Mouse (Mus musculus) liver, postnatal 0 days (tissue): ENCODE data around the gene Acp1.
A peak's percentile ranks its signal among the peaks of the same experiment; 100 is the strongest.

ENCODE experiments used
- CTCF ChIP-seq: sonication (generic); IDR thresholded peaks from 2 replicates; pipeline ENCODE4 v1.5.1; 2016; ENCODE audit warnings: antibody characterized with exemption, low read depth
- EP300 ChIP-seq: IDR thresholded peaks from 2 replicates; pipeline ENCODE4 v1.6.1; 2016; ENCODE audit warnings: antibody characterized with exemption, low read depth, mild to moderate bottlenecking

DNA sequence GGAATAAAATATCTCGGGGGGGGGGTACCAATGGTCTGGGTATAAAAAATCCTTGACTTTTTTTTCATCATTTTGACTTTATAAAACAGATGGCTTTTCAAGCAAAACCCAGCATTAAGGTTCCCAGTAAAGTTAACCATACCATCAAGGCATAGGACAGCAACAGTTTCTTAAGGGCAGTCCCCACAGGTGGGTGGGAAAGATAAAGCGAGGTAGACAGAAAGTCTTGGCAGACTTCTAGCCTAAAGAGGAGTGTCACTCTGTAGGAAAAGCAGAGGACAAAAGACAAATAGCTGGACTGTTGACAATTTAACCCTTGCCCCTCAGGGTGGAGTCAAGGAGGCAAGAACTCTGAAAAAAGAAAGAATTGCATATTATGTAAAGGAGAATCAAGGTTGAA is 1.5 kb downstream of the Acp1 start:
- no peak for TF ChIP-seq CTCF
- peak; percentile 94 for TF ChIP-seq EP300
